Mouse (Mus musculus) midbrain, postnatal 0 days (tissue): ENCODE measurements around the gene Ccdc92b. TPM values are rescaled to one million over a fixed set of nuclear protein-coding genes. Genes with fewer than 3 reads are reported as not detected.

Experiments used
- ATAC-seq: fragments of 200-750 bp; cut with Nextera tagmentation; 2 replicates; pipeline ENCODE4 v1.8.0; 2017; ENCODE audit warnings: moderate number of reproducible peaks, mild to moderate bottlenecking, moderate TSS enrichment, moderate library complexity; ENCODE audit not compliant: low FRiP score
- DNase-seq: peaks from one replicate; pipeline ENCODE4 v3.0.0-alpha.2; 2015; ENCODE audit warnings: low spot score
- H3K27ac ChIP-seq: fragments of 300-500 bp; sonication (generic); 2 replicates; pipeline ENCODE4 v1.5.1; 2014; ENCODE audit warnings: low read depth, mild to moderate bottlenecking, low read length, mixed read lengths
- H3K27me3 ChIP-seq: fragments of 300-500 bp; sonication (generic); 2 replicates; pipeline ENCODE4 v1.6.1; 2014; ENCODE audit warnings: low read length, control low read depth, mixed read lengths; ENCODE audit not compliant: insufficient read depth
- H3K36me3 ChIP-seq: fragments of 300-500 bp; sonication (generic); 2 replicates; pipeline ENCODE4 v1.6.1; 2014; ENCODE audit warnings: low read length, control low read depth, mixed read lengths; ENCODE audit not compliant: insufficient read depth
- H3K4me1 ChIP-seq: fragments of 300-500 bp; sonication (generic); 2 replicates; pipeline ENCODE4 v1.6.1; 2014; ENCODE audit warnings: mild to moderate bottlenecking, control low read depth, antibody characterized with exemption, low read length, mixed read lengths; ENCODE audit not compliant: insufficient read depth
- H3K4me2 ChIP-seq: fragments of 300-500 bp; sonication (generic); 2 replicates; pipeline ENCODE4 v1.6.1; 2014; ENCODE audit warnings: low read depth, mild to moderate bottlenecking, low read length, mixed read lengths; ENCODE audit not compliant: poor library complexity, severe bottlenecking
- H3K4me3 ChIP-seq: fragments of 300-500 bp; sonication (generic); 2 replicates; pipeline ENCODE4 v1.5.1; 2014; ENCODE audit warnings: low read depth, mild to moderate bottlenecking, low read length, moderate library complexity
- H3K9ac ChIP-seq: fragments of 300-500 bp; sonication (generic); replicated peaks from 2 replicates; pipeline ENCODE4 v1.6.1; 2014; ENCODE audit warnings: mild to moderate bottlenecking, low read length, moderate library complexity, mixed read lengths; ENCODE audit not compliant: poor library complexity, severe bottlenecking
- H3K9me3 ChIP-seq: fragments of 300-500 bp; sonication (generic); 2 replicates; pipeline ENCODE4 v1.6.1; 2016; ENCODE audit warnings: low read length, control low read depth
- CTCF ChIP-seq: IDR thresholded peaks from 2 replicates; pipeline ENCODE4 v1.5.1; 2016; ENCODE audit warnings: antibody characterized with exemption, mild to moderate bottlenecking
- WGBS: fragments of 180-500 bp; shearing (Covaris S2); extraction: QIAGEN DNeasy Blood & Tissue Kit; methylation state at CpG from one replicate; pipeline ENCODE4 v1.1.7; 2014; 5-methylcytosine and 5-hydroxymethylcytosine counted together
- polyA plus RNA-seq: library from polyadenylated mRNA; unstranded; fragments of >200 nt; fragmentation: Nextera tagmentation; extraction: Ambion mirVana; gene quantifications from 2 replicates; pipeline ENCODE4 v1.2.1, GENCODE M21; 2015
- total RNA-seq: library from RNA; depleted of rRNA; stranded (reverse); fragments of >200 nt; gene quantifications from 2 replicates; pipeline ENCODE4 v1.2.3, GENCODE M21; 2014; rRNA removed

Ccdc92b gene
- total and polyA plus RNA-seq, 2 experiments from 2014 or later, result 3.4 to 14.6 TPM

- H3K36me3 ChIP-seq, result peaks cover 33% of the 10 kb centered on the region
- ATAC-seq, result no peak
These were observed 54.2 kb downstream of the Ccdc92b start for GRCm38 (mm10) chr11:74673561-74673960.

GRCm38 (mm10) chr11:74674713-74675112 lies 55.3 kb downstream of the Ccdc92b start:
- peaks cover 26% of the 10 kb centered on the region for H3K36me3 ChIP-seq
- no peak overlapping the region for H3K4me2 ChIP-seq
- H3K4me1 ChIP-seq, result no peaks in the 10 kb centered on the region
- H3K27ac ChIP-seq, result no peak overlapping the region
- no peak overlapping the region for H3K4me3 ChIP-seq
- 96% methylated on average over 8 of the region's 8 CpGs for WGBS
- ATAC-seq, result no peak
- H3K9me3 ChIP-seq, result no peaks in the 10 kb centered on the region
- no peak for TF ChIP-seq CTCF
- no peak for DNase-seq
- H3K9ac ChIP-seq, result no peak overlapping the region
- no peaks in the 10 kb centered on the region for H3K27me3 ChIP-seq

More at GRCm38 (mm10) chr11:74673561-74673960, 54.2 kb downstream of the Ccdc92b start:
- H3K27ac ChIP-seq, result no peak overlapping the region
- DNase-seq, result no peak
- no peaks in the 10 kb centered on the region for H3K9me3 ChIP-seq
- H3K9ac ChIP-seq, result no peak overlapping the region
- H3K4me2 ChIP-seq, result no peak overlapping the region
- H3K27me3 ChIP-seq, result no peaks in the 10 kb centered on the region
- no peaks in the 10 kb centered on the region for H3K4me1 ChIP-seq
- WGBS, result 86% methylated on average over 1 of the region's 1 CpGs
- no peak for TF ChIP-seq CTCF
- no peak overlapping the region for H3K4me3 ChIP-seq

GRCm38 (mm10) chr11:74675156-74675555 lies 55.8 kb downstream of the Ccdc92b start:
- ATAC-seq, result no peak
- H3K9ac ChIP-seq, result no peak overlapping the region
- 85% methylated on average over 4 of the region's 4 CpGs for WGBS
- peaks cover 26% of the 10 kb centered on the region for H3K36me3 ChIP-seq
- H3K27ac ChIP-seq, result no peak overlapping the region
- H3K27me3 ChIP-seq, result no peaks in the 10 kb centered on the region
- no peak overlapping the region for H3K4me2 ChIP-seq
- no peak overlapping the region for H3K4me3 ChIP-seq
- no peaks in the 10 kb centered on the region for H3K9me3 ChIP-seq
- no peak for TF ChIP-seq CTCF
- no peak for DNase-seq
- H3K4me1 ChIP-seq, result no peaks in the 10 kb centered on the region

Other genes with a start within 250 kb of the Ccdc92b start
- 48.2 and 49.1 TPM in 2 replicates for gene Rap1gap2, start 8.7 kb upstream of the Ccdc92b start, total RNA-seq
- gene Rap1gap2, start 8.7 kb upstream of the Ccdc92b start, polyA plus RNA-seq, result 11.0 and 12.1 TPM in 2 replicates
- gene Cluh, start 29.9 kb downstream of the Ccdc92b start, total RNA-seq, result 71.5 and 106 TPM in 2 replicates
- 17.0 and 18.4 TPM in 2 replicates for gene Cluh, start 29.9 kb downstream of the Ccdc92b start, polyA plus RNA-seq
- 206 and 269 TPM in 2 replicates for gene Pafah1b1, start 105.1 kb downstream of the Ccdc92b start, total RNA-seq
- gene Pafah1b1, start 105.1 kb downstream of the Ccdc92b start, polyA plus RNA-seq, result 63.4 and 79.2 TPM in 2 replicates
- 13.1 and 16.6 TPM in 2 replicates for gene Mettl16, start 151.2 kb downstream of the Ccdc92b start, total RNA-seq
- gene Mettl16, start 151.2 kb downstream of the Ccdc92b start, polyA plus RNA-seq, result 23.3 and 28.7 TPM in 2 replicates
- gene Mnt, start 211.3 kb downstream of the Ccdc92b start, total RNA-seq, result 17.6 and 18.6 TPM in 2 replicates
- gene Mnt, start 211.3 kb downstream of the Ccdc92b start, polyA plus RNA-seq, result 7.4 and 8.4 TPM in 2 replicates